Mouse (Mus musculus) heart, adult 9 months (tissue): Measurements from ENCODE around the gene Thbs3.

ENCODE experiments used
- DNase-seq, 2 experiments: peaks; one replicate each; pipeline ENCODE4 v3.0.0; 2022; ENCODE audit warnings: low spot score in 2 of 2

Thbs3 gene

DNA sequence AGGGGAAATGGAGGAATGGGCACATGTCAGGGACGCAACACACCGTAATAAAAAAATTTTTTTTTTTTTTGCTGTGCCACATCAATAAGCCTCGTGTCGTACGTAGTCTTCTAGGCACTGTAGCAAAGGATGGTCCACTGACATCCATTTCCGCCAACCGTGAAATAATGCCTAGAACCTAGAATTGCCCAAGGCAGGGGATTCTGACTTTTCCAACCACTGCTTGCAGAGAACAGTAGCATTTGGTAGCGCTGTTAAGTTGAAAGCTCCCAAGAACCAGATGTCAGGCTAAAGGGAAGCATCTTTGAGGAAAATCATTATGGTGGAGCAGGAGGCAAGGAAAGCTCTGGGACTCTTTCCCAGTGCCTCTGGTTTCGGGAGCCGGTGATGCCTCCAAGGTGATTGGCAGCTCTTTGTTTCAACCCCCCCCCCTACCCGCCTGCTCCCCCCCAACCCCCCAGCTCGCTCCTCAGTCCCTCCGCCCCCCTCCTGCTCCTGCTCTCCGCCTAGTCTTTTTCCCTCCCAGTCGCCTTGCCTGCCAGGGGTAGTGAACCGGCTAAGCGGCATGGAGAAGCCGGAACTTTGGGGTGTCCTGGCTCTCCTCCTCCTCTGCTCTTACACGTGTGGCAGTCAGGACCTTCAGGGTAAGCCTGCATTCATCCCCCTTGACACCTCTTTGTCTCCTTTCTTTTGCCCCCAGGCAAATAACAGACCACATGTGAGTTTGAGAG is at the start of gene Thbs3:
Thbs3 (plus strand) TSS at position 500 of the 731 bp plus-strand sequence.
- DNase-seq, result peak in 1 of 2 experiments; percentile 28

DNA sequence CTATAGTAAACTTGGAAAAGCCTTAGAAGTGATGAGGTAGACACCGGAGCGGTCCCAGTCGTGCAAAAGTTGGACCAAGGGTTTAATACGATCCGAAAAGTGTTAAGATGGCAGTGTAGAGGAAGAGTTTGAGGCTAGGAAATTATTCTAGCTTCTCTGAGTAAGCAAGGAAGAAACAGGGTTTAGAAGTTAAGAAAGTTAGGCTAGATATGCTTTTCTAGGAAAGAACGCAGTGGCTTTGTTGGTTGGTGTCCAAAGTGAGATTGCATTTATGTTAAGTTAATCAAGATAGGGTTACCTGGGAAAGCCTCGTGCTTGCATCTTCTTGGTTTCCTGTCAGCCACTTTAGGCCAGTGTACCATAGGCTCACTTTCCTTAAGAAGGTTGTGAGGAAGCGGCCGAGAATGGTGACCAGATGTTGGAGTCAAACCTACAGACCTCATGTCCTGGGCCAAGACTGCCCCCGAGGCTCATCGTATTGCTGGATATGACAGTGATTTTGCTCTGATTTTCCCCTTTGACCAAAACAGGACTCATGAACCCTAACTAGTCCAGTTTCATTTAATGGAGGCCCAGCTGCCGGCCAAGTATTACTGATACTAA is 49.6 kb upstream of the Thbs3 start:
- no peak for DNase-seq

DNA sequence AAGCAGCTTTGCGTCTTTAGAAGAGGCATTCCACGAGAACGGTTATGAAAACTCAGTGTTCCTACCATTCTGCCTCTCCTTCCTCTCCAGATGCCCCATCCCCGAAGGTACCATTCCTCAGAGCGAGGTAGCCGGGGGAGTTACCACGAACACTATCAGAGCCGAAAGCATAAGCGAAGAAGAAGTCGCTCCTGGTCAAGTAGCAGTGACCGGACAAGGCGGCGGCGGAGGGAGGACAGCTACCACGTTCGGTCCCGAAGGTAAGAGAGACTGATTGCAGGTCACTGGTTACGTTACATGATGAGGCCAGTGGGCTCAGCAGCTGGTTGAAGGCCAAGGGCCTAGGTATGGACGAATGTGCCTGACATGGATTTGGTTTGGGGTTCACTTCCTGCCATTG is 48.0 kb upstream of the Thbs3 start:
- DNase-seq, result no peak

DNA sequence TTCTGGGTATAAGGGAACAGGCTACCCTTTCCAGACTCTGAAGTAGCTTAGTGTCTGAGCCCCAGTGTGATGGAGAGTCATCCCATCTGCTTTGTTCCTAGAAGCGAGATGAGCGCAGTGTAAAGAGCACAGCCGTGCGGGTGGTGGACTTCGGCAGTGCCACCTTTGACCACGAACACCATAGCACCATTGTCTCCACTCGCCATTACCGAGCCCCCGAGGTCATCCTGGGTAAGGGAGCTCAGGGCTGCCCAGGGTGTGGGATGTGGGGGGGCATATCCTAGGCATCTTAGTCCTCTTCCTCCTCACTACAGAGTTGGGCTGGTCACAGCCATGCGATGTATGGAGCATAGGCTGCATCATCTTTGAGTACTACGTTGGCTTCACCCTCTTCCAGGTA is 40.1 kb upstream of the Thbs3 start:
- DNase-seq, result no peak

DNA sequence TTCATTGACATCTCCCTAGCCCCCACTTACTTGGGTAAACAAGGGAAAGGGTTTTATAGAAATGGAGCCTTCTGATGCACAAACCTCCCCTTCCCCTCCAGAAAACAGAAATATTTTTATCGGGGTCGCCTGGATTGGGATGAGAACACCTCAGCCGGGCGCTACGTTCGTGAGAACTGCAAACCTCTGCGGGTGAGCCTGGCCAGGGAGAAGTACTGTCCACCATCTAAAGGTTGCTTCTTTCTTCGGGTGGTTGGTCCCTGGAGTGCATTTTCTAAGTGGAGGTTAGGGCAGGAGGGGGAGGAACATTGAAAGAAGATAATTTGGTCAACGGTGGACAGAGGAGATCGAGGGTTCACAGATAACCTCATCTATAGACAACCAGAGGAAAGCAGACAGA is 39.4 kb upstream of the Thbs3 start:
- no peak for DNase-seq

DNA sequence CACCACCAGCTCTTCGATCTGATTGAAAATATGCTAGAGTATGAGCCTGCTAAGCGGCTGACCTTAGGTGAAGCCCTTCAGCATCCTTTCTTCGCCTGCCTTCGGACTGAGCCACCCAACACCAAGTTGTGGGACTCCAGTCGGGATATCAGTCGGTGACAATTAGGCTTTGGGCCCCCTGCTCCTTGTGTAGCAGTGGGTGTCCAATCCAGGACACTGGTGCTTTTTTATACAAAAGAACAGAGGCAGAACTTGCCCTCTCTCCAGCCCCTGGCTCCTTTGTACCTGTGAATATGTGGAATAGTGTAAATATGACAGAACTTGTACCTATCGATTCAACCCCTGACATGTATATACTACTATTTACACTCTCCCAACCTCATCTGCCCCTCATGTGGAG is 38.6 kb upstream of the Thbs3 start:
- DNase-seq, result no peak

DNA sequence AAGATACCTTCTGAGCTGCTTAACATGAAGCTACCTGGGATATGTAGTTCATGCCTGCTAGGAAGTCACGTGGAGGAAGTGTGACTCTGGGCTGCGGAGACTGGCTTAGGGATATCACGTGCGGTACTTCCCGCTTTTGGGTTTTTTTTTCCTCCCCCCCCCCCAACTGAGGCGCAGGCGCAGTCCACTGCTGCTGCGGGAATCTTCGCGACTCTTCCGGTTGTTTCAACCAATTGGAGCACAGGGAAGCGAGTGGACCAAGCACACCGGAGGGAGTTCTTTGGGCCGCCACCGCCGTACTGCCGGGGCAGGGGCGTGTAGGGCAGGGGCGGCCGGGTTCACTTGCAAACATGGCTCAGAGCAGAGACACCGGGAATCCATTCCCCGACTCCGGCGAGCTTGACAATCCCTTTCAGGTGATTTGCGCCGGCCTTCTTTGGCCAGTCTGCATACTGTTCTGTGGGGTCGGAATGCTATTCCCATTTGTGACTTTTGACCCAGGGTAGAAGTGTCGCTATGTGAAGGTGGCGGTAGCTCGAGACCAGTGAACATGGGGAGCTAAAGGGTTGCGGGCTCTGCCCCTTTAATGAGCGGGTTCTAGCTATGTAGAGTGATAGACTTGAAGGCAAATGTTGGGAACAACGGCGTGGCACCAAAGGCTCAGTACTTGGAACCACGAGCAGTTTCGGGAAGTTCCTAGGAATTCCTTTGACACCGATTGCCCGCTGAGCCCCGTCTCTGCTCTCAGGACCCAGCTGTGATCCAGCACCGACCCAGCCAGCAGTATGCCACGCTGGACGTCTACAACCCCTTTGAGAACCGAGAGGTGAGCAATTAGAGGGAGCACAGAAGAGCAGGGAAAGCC is 37.5 kb upstream of the Thbs3 start, which contains the start of gene Scamp3:
Scamp3 (plus strand) TSS at position 232 of the 865 bp plus-strand sequence.
- peak; percentile 89 to 90 for DNase-seq

DNA sequence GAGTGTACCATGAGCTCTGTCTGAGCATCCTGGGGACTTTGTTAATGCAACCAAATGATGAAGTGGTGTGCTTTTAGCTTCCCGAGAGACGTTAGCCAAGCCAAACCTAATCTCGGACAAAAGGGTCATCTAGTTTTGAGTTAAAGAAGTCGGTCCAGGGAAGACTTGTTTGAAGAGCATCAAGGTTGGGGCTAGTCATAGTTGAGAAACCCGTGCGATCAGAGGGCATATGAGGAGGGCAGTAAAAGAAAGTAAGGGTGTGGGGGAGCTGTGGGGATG is 36.9 kb upstream of the Thbs3 start:
- no peak for DNase-seq

DNA sequence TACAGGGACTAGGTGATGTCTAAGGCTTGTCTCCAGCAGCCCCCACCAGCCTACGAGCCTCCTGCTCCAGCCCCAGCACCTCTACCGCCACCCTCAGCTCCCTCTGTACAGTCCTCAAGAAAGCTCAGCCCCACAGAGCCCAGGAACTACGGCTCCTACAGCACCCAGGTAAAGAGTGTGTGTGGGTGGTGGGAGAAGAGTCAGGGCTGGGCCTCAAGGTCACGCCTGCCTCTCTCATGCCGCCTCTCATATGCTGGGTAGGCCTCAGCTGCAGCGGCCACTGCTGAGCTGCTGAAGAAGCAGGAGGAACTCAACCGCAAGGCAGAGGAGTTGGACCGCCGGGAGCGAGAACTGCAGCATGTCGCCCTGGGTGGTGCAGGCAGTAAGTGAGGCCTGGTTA is 35.9 kb upstream of the Thbs3 start:
- no peak for DNase-seq

DNA sequence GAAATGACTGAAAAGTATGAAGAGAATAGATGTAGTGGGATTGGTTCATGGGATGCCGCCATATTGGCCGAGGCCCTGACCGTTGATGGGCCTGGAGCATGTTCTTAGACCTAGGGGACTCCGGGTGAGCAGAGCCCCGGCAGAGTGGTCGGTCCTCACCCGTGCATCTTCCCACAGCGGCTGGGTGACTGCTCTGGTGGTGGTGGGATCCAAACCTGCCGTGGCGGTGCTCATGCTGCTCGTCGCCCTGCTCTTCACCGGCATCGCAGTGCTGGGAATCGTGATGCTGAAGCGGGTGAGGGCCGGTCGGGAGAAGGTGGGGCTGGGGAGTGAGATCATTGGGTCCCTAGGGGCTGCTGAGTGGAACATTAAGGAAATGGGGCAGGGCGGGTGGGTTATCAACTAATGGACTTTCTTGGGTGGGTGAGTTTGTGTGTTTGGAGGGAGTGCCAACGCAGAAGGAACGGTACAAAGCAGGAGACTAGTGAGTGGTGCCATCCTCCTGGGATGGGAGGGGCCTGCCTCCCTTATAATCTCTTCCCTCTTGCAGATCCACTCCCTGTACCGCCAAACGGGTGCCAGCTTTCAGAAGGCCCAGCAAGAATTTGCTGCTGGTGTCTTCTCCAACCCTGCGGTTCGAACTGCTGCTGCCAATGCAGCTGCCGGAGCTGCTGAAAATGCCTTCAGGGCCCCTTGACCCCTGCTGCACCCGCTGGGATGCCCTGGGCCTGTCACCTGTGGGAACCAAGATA is 33.1 kb upstream of the Thbs3 start:
- DNase-seq, result no peak

DNA sequence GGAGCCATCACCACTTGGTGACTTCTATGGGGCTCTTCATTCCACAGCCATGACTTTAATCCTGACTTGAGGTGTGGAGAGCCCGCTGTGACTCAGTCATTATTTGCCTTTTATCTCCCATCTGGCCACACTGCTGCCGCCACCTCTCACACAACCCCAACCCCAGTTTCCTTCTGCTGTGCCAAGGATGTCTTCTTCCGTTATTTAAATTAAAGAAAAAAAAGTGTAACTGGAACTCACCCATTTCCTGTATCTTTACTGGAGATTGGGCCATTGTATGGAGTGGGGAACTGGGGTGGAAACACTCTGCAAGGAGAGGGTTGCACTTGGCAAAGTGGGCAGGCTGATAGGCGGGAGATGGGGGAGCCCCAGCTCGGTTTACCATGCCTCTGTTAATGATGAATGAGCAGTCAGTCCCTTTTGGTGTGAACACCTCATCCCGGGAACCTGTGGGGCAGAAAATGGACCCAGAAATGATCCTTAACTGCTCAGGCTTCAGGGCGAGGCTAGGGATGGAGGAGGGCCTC is 32.4 kb upstream of the Thbs3 start:
- no peak for DNase-seq

DNA sequence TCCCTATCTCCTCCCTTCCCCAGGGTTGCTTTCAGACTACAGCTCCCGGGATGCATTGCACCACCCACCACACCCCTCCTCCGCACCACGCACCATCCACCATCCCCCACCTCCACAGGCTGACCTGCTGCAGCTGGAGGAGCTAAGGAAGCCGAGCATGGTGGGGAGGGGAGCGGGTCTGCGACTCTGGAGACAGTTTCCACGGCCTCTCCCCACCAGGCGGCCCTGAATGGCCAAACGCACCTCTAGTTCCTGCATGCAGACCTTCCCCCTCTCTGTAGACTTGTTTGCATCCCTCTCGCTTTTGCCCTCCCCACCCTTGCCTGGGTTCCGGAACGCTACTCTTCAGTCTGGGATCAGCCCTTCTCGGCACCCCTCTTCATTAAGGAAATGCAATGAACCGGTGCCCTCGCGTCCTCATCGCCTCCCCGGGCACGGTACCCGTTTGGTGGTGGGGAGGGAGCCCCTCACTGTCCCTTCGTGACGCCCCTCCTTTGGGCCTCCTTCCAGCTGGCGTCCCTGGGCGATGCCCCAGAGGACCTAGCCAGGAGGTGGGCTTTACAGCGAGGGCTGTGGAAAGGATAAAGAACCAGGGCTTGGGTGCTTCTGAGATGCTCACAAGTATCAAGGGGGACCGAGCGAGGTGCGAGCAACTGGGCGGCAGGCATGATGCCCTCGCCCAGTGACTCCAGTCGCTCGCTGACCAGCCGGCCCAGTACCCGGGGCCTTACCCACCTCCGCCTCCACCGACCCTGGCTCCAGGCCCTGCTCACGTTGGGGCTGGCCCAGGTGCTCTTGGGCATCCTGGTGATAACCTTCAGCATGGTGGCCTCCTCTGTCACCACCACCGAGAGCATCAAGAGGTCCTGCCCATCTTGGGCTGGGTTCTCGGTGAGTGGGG is 31.7 kb upstream of the Thbs3 start, which contains the start of gene Fam189b:
Fam189b (plus strand) TSS at position 86 of the 901 bp plus-strand sequence.
- DNase-seq, result peak; percentile 86 to 87

DNA sequence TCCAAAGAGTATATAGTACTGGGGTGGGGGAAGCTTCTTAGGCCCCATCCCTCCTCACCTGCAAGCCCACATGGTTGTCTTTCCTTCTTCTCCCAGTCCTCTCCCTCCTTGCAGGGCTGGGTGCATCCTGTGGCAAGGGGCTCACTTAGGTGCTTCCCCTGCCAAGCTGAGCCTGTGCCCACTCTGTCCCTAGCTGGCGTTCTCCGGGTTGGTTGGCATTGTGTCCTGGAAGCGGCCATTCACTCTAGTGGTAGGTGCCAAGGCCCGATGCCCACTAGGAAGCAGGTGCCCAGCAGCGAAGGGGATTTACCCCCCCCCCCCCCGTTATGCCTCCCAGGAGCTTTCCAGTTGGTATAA is 31.0 kb upstream of the Thbs3 start:
- DNase-seq, result no peak

DNA sequence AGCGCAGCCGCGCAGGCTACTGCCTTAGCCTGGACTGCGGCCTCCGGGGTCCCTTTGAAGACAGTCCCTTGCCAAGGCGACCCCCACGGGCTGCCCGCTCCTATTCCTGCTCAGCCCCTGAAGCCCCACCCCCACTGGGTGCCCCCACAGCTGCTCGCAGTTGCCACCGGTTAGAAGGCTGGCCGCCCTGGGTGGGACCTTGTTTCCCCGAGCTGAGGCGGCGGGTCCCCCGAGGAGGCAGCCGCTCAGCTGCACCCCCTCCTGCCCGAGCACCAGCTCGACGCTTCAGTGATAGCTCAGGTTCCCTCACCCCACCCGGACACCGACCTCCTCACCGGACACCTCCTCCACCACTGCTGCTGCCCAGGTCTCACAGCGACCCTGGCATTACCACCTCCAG is 27.8 kb upstream of the Thbs3 start:
- no peak for DNase-seq

DNA sequence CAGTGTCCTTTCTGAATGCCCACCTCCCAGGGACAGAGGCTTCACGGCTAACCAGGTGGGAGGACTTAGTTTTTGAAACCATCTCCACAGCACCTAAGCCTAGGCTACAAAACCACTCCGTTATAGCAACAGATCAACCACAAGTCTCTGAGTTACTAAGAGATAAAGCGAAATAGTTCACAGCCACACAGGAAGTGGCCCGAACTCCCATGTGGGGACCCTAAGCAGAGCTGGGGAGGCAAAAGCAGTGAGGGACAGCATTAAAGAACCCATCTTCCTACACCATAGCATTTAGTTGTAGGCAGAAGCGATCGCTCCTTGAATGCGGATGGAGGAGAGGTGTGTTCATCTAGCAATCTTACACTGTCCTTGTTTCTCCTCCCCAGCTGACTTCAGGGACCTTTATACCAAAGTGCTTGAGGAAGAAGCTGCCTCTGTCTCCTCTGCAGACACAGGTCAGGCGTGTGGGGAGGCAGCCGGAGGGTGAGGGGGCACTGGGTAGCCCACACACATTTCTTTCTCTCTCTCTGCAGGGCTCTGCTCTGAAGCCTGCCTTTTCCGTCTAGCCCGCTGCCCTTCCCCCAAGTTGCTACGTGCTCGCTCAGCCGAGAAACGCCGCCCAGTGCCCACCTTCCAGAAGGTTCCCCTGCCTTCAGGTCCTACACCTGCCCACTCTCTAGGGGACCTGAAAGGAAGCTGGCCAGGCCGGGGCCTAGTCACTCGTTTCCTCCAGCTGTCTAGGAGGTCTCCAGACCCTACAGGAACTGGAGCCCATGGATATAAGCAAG is 27.1 kb upstream of the Thbs3 start:
- no peak for DNase-seq

DNA sequence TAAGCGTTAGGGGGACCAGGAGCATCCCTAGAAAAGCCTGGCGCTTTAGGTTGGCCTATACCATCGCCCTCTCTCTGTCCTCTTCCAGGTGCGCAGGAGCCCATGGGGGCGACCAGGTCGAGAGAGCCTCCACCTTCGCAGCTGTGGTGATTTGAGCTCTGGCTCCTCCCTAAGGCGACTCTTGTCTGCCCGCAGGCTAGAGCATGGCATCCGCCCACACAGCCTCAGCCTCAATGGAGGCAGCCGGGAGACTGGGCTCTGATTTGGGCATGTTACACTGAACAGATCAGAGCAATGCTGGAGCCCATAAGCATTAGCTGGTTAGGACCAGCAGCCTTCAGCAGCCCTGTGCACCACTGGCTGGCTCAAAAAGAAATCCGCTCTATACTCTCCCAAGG is 26.5 kb upstream of the Thbs3 start:
- DNase-seq, result no peak

DNA sequence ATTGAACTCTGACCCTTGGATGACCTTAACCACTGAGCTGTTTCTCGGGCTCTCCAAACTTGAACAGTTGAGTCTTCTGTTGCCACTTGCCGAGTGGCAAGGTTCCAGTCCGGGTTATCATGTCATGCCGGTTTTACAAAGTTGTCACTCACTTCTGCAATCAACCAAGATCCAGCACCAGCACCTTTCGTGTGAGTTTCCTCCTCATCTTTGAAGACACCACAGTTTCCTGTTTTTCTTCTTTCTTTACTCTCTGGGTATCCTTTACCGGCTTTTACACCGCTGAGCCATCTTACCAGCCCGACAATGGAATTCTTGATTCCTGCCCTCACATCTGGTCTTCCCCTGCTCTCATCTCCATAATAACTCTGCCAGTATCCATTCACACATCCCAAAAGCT is 24.5 kb upstream of the Thbs3 start:
- no peak for DNase-seq

DNA sequence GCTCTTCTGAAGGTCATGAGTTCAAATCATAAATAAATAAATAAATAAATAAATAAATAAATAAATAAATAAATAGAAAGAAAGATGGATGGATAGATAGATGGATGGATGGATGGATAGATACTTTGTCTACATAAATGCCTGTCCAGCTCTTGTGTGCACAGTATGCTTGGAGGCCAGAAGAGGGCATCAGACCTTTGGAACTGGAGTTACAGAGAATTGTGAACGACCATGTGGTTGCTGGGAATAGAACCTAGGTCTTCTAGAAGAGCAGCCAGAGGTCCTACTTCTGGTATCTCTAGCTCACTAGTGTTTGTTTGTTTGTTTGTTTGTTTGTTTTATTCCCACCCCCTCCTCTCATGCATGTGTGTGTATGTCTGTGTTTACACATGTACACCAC is 21.6 kb upstream of the Thbs3 start:
- no peak for DNase-seq

DNA sequence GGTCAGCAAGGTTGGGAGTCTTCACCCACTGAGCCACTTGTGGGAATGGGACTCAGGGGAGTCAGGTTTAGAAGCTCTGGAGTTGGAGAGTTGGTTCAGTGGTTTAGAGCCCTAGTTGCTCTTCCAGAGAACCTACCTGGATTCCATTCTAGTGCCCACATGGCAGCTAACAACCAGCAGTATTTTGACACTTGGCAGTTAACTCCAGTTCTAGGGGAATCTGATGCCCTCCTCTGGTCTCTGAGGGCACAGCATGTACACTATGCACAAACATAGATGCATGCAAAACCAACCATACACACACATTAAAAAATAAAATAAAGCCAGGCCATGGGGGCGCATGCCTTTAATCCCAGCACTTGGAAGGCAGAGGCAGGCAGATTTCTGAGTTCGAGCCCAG is 21.1 kb upstream of the Thbs3 start:
- DNase-seq, result no peak
